Mouse (Mus musculus) T-helper 1 cell (primary cell): ENCODE measurements around the gene Zfp27.
"Not testable (repeated sequence)": the region's sequence is repeated elsewhere in the genome, so short reads cannot be mapped to it uniquely, and the experiment has no call there.

Experiments
- in situ Hi-C: fragments of 300-600 bp; cut with MboI, MseI; formaldehyde crosslinking; loops from one replicate; pipeline ENCODE4 v1.15.1; 2025; ENCODE audit warnings: high pct_unique_total_duplicates

Gene Zfp27

DNA sequence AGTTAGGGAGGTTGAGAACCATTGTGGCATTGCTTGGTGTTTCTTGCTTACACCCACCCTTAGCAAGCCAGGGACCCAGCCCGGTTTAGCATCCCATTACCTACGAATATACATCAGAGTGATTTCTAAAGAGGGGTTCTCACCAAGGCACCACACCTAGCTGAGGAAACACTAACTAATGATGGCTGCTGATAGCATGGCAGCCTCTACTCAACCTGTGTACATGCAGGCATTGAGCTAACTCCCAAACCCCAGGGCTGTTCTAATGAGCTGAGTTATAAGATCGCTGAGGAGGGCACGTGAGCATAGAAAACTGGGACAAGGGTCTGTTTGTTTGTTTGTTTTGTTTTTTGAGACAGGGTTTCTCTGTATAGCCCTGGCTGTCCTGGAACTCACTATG is 13.6 kb downstream of the Zfp27 start:
- in situ Hi-C loops = no loop called here

DNA sequence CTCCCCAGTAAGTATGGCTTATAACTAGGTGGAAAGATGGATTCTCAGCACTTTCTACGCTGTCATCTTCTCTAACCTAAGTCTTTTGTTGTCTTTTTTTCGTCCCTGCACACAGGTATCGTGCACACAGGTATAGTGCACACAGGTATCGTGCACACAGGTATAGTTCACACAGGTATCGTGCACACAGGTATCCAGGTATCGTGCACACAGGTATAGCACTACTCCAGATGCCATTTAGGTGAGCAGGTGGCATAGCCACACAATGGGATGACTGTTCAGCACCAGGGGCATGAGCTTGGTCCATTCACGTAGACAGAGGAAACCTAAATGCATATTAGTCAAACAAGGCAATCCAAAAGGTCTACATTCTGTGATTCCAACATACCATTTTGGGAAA is 15.9 kb downstream of the Zfp27 start:
- in situ Hi-C loops = no loop called here

DNA sequence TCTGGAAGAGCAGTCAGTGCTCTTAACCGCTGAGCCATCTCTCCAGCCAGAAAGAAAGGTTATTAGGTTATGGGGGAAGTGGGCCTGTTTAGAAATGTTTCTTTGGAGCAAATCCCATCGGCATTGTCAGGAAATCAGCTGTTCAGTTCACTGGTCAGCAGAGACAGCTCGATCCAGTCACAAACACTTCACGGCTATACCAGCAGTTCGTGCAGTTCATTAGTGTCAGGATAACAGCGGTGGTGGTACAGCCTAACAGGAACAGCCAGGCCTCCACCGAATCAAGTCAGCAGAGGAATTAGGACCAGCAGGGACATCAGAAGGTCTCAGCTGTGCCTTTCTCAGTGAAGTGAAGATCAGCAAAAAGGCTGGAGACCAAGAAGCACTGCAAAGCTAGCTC is 25.5 kb downstream of the Zfp27 start:
- in situ Hi-C loops = no loop called here

DNA sequence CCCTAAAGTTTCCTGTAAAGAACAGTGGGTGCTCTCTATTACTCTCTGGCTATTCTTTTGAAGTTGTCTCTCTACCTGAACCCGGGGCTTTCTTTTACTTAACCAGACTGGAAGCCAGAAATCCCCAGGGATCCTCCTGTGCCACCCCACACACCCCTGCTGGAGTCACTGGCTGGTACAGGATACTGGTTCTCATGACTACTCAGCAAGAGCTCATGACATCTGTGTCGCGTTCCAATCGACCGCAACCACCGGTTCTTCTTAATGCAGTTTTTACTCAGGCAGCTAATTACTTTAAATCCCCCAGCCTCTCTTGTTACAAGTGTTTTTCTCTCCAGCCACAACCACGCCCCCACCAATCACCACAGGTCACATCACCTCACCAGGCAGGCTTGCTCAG is 26.3 kb downstream of the Zfp27 start:
- in situ Hi-C loops = no loop called here

DNA sequence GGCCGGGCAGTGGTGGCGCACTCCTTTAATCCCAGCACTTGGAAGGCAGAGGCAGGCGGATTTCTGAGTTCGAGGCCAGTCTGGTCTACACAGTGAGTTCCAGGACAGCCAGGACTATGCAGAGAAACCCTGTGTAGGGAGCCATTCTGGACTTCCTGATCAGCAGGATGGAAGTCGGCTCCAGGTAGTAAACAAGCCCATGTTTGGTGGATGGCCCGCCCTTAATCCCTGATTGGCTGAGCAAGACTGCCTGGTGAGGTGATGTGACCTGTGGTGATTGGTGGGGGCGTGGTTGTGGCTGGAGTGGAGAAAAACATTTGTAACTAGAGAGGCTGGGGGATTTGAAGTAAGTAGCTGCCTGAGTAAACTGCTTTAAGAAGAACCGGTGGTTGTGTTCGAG is 28.8 kb downstream of the Zfp27 start:
- in situ Hi-C loops = not testable (repeated sequence)

DNA sequence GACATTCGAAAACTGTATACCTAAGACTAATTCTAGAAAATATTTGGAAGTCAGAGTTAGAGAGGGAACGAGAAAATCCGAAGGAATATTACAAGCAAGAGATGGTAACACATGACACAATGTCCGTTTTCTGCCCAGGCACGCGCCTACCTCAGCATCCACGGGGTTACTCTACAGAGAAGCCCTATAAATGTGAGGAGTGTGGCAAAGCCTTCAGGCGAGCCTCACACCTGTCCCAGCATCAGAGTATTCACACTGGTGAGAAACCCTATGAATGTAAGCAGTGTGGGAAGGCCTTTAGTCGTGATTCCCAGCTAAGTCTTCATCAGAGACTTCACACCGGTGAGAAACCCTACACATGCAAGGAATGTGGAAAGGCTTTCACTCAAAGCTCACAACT is 32.1 kb downstream of the Zfp27 start:
- in situ Hi-C loops = no loop called here

DNA sequence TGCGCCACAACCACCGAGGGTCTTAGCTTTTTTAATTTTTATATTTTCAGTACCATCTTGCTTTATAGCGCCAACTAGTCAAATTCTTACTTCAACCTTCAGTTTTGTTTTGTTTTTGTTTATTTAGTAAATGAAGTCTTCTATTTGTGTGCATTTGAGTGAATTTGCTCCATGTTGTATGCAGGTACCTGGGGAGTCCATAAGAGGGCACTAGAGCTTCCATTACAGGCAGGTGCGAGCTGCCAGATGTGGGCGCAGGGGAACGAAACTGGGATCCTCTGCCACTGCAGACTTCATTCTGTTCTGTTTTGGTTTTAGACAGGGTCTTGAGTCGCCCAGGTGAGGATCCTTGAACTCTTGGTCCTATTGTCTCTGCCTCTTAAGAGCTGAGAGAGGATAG is 44.7 kb downstream of the Zfp27 start:
- in situ Hi-C loops = loop anchor here (5.0 kb wide), 1 partner anchor 91 kb away; the partner anchor contains the start of gene Zfp74

DNA sequence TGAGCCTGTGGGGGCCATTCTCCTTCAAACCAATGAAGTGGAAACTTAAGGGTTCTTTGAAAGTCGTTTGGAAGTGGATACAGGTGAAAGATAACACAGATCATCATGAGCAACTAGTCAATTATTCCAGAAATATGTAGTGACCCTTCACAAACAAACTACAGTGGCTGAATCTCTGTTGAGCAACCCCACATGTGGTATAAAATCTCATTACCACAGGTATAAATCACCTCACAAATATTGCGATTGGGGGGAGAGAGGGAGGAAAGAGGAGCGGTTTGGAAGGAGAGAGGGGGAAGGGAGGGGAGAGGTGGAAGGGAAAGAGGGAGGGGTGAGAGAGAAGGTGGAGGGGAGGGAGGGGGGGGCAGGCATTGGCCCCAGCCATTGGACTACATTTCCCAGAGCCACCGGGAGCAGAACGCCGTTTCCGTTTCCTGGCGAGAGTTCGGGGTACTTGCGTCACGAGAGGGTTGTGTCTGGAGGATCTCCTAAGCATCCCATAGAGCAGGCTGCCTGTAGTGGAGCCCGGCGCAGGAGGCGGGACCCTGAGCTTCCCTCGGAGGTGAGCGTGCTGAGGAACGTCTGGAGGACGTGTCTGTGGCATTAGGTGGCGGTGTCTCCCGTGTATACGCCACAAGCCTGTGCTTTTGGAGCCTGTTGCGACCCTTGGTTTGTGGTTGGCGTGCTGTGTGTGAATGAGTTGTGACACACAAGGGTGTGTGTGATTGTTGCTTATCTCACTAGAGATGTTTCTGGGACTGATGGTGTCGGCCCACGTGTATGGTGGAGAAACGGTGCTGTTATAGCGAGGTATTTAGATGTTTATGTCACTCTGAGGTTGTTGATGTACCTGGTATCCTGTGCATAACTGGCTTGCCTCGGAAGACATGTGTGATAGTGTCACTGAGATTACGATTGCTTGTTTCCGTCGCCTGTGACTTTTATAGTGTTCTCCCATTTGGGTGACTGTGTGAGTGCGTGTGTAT is 46.5 kb downstream of the Zfp27 start, which contains the start of gene Zfp420:
Gene Zfp420, plus strand, starts transcription at position 448 of the 986 bp plus-strand sequence.
- in situ Hi-C loops = loop anchor here (5.0 to 10.0 kb wide), 3 partner anchors 43 to 92 kb away; partner anchors contain the start of genes Zfp27, Zfp383, Zfp74 and Zfp790

DNA sequence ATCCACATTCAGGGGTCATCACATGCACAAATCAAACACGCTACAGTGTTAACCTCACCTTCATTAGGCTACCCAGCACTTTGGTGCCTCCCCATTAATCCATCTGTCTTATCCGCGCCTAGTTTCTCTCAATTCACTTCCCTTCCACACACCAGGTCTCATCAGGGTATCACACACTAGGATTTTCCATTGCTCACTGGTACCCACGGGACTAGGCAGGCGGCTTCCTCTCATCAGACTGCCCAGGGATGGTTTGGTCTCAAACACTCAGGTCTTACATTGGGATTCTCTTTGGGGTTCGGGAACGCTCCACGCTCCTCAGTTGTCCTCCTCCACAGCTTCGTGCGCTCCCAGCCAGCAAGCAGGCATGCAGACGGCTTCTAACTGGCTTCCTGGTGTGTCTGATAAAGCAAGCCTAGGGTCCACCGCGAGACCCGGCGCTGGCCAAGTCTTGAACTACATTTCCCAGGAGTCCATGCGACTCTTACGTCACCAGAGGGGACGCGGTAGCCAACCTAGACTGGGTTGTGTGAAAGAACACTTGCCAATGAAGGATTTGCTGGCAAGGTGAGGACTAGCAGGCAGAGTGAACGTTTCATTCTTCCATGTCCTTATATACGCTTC is 53.0 kb downstream of the Zfp27 start, which contains the start of gene Zfp940:
Gene Zfp940, minus strand, starts transcription at position 451 of the 624 bp plus-strand sequence.
- in situ Hi-C loops = loop anchor here (10.0 kb wide), 1 partner anchor 51 kb away; the partner anchor contains the start of genes Zfp27 and Zfp383

DNA sequence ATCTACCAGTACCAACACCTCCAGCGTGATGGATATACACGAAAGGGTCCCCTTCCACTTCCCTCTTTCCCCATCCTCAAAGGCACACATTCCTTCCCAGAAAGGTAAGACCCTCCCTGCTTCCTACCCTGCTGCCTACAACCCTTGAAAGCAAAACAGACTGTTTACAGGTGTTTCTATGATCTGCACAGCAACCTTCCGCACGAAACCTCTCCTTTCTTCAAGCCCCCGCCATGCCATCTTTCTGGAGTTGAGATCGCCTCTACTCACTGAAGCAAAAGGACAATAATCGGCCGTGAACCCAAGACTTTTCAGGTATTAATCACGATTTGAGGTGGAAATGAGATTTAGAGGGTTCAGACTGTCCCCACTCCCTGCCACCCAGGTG is 53.5 kb downstream of the Zfp27 start:
- in situ Hi-C loops = loop anchor here (10.0 kb wide), 1 partner anchor 52 kb away; the partner anchor contains the start of genes Zfp27 and Zfp383

DNA sequence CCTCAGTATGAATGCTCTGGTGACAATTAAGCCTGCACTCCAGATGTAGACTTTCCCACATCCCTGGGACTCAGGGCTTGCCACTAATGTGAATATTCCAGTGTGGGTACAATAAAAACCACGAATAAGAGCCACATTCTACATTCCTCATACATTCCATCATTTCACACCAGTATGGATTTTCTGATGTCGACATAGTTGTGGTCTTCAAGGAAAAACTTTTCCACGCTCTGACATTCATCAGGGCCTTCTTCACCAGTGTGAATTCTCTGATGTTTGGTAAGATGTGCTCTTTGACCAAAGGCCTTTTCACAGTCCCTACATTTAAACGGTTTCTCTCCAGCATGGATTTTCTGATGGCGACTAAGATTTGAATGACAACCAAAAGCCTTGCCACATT is 61.8 kb downstream of the Zfp27 start:
- in situ Hi-C loops = loop anchor here (5.0 kb wide), 1 partner anchor 57 kb away; no protein-coding TSS in a partner anchor
